Mouse (Mus musculus) megakaryocyte, adult 5-6 weeks (primary cell): ENCODE data around the gene Misp. TPM values are rescaled to one million over a fixed set of nuclear protein-coding genes. Genes with fewer than 3 reads are reported as not detected.

Source experiments
- ATAC-seq: 2 replicates; pipeline ENCODE4 v1.8.0; 2016; ENCODE audit warnings: mild to moderate bottlenecking, inconsistent platforms; ENCODE audit not compliant: poor library complexity, severe bottlenecking
- total RNA-seq, 2 experiments: library from RNA; stranded (forward) in 1 of 2; stranded (reverse) in 1 of 2; fragments of 153-499, 151-499 nt in 1 of 2; fragments of 221-1000, 200-1000 nt in 1 of 2; gene quantifications; 2 replicates each; pipeline versions ENCODE4 v1.2.3 to v1.2.4; 2015 to 2017

Misp gene
- total RNA-seq, 2 experiments from 2014 or later, result not detected

- no peak for ATAC-seq
Observed at GRCm38 (mm10) chr10:79853392-79853791, 32.6 kb downstream of the Misp start.

DNA sequence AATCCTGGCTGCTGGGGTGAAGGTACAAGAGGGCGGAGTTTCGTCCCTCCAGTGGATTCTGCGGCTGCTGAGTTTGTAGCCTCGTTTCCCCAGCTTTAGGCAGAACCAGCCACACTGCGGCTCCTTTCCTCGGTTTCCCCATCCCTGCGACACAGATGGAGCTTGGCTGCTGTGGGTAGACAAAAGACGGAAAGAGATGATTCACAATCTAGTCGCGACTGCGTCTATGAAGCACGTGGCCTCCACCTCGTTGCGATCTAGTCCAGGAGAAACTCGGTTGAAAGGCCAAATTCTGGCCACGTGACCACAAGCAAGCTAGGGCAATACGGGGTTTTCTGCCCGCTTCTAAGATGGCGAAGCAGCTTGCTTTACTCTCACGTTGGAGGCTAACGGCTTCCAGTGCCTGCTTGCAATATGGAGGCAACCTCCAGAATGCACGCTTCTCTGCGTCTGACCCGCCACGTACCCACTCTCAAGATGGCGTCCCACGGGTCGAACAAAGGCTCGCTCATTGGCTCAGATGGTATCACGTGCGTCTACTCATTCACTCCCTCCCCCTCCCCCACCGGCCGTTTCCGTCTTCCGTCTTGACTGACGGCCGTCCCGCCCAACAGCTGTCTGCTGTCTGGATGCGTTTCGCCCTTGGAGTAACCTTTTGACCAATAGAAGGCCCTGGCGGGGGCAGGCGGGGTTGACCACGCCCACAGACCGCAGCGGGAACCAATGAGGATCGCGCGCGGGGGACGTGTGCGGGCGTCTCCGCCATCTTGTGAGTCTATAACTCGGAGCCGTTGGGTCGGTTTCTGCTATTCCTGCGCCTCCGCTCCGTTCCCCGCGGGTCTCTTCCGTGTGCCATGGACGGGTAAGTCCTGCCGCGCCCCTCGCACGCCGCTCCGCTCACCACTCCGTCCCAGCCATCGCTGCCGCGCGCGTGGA, 33.3 kb downstream of the Misp start, which contains the start of gene Ptbp1:
Ptbp1 (plus strand) TSS at position 568 of the 936 bp plus-strand sequence.
- peak; percentile 84 for ATAC-seq

DNA sequence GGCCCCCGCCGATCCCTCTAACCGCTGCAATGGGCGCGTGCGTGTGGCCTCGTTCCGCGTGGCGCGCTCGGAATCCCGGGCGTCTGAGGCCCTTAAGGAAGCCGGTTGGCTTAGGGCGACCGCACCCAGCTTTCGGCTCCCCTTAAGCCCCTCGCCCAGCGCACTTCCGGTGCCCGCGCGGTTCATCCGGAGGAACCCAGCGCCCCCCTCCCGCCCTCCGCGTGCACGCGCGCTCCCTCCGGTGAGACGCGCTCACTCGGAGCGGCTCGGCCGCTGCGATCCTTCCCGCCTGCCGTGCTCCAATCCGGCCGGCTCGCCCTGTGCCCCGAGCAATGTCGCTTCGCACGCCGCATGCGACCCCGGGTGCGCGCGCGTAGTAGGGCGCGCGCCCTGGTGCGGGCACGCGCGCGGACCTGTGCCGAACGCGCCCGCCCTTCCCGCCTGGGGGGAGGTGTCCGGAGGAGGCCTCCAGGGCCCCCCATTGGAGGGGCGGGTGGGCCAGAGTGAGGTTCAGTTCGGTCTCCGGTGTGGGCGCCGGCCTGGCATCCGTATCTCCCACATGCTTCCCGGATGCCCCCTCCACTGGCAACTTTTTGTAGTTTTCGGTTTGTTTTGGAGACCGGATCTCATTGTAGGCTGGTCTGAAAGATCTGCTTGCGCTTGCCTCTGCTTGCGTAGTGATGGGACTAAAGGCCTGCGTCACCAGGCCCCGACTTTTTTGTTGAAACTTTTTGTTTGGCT, 34.2 kb downstream of the Misp start:
- ATAC-seq, result peak; percentile 2

GRCm38 (mm10) chr10:79855558-79856184, 34.9 kb downstream of the Misp start:
- ATAC-seq, result no peak

- ATAC-seq, result no peak
Observed at GRCm38 (mm10) chr10:79856280-79856679, 35.5 kb downstream of the Misp start.

DNA sequence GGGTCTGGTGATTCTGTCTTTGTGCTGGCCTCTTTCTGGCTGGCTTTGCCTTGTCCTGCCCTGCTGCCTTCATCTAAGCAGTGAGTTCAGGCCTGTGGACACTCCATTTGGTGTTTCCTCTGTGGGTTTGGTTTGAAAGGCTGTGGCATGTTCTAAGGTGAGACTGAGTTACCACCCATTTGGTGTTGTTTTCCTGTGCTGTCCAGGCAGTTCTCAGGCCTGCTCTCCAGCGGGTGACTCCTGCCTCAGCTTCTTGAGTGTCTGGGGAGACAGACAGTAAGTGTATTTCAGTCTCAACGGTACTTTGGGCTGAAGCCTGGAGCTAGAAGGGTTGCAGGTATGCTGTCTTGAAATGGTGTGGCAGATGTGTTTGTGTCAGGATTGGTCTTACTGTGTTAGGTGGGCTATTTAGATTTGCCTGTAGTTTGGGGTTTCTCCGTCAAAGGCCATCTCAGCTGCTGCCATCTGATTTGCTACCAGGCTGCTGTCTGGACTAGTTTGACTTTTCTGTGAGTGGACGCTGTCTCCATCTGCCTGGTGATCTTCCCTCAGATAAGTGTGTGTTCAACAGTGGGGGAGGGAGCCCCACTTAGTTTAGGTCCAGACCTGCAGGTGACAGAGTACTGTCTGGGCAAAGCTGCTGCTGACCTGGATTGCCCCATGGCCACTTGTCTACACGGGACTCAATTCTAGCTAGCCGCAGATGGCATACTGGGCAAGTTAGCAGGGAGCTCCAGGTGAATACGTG, 36.1 kb downstream of the Misp start:
- no peak for ATAC-seq

DNA sequence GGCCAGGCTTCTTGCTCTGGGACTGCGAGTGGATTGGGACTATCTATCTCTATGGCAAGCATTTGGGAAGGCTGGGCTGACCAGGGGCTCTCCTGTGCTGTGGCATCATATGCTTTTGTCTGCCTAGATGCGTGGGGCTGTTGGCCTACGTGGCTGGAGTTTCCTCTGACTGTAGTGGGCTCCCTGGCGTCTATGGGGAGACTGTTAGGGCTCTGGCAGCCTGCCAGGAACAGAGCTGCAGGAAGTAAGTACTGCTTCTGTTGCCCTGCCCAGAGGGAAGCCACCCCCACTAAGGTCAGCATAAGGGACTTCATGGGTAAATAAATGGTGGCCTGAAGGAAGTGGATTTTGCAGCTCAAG, 36.6 kb downstream of the Misp start:
- ATAC-seq, result no peak

GRCm38 (mm10) chr10:79857894-79858293, 37.1 kb downstream of the Misp start:
- ATAC-seq, result no peak

GRCm38 (mm10) chr10:79858416-79859074, 37.8 kb downstream of the Misp start:
- no peak for ATAC-seq

GRCm38 (mm10) chr10:79859116-79859515, 38.3 kb downstream of the Misp start:
- no peak for ATAC-seq

- no peak for ATAC-seq
Observed at GRCm38 (mm10) chr10:79860079-79860911, 39.5 kb downstream of the Misp start.

DNA sequence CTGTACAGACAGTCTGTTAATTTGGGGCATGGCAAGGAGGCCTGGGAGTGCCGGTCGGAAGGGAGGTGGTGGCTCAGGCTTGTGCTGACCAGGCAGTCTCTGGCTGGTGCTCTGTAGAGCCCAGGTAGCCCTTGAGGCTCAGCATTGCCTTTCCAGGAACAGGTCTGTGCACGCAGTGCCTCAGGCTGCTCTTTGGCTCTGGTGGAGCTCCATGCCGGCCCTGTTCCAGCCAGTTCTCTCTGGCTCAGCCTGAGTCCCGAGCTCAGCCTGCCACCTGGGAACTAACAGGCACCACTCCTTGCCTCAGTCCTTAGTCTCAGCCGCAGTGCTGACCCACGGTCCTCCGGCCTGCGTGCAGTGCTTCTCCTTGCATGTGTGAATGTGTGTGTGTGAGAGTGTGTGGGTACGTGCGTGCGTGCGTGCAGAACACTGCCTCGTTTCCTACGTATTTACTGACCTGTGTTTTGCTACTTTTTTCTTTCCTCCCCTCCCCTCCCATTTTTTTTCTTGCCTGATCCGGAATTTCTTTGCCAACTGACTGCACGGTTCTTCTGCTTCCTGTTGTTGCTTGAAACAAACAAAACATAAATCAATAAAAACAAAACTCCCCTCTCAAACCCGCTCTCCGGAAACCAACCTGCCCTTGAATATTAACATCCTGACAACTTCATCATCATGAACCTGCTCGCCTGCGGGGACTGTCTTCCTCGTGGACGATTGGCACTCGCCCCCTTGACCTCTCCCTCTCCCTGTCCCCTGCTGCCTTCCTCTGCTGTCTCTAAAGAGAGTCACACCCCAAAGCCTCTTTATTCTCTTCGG, 40.6 kb downstream of the Misp start:
- no peak for ATAC-seq

DNA sequence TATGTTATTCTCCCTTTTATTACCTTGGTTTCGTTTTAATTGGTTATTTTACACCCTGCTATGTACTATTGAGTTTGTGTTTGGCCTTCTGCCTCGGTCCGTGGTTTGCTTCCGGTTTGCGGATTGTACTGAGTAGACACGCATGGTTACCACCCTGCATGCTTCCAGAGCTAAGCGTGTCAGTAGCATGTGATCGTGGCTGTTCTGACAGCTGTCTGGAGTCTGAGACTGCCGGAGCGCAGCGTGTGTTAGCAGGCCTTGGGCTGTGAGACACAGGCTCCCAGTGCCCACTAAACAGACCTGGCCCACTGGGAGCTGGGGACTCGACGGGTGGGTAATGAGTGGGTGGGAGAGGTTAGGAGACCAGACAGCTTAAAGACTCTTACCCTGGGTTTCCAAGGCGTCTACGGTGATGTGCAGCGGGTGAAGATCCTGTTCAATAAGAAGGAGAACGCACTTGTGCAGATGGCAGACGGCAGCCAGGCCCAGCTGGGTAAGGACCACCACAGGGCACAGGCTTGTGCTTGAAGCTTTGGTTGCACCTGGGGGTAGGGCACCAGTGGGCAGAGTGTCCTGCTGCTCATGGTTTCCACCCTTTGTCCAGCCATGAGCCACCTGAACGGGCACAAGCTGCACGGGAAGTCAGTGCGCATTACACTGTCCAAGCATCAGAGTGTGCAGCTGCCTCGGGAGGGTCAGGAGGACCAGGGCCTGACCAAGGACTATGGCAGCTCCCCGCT, 41.4 kb downstream of the Misp start:
- no peak for ATAC-seq

DNA sequence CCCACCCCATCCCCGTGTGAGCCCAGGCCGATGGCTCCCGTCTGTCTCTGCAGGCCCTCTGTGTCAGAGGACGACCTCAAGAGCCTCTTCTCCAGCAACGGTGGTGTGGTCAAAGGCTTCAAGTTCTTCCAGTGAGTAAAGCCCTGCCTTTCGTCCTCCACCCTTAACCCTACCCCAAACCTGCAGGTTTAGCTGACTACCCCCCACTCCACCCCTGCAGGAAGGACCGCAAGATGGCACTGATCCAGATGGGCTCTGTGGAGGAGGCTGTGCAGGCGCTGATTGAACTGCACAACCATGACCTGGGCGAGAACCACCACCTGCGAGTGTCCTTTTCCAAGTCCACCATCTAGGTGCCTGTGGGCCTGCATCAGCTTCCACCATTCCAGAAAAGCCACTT, 42.1 kb downstream of the Misp start:
- ATAC-seq, result no peak

- ATAC-seq, result no peak
Observed at GRCm38 (mm10) chr10:79864351-79865188, 43.8 kb downstream of the Misp start.

- ATAC-seq, result no peak
Observed at GRCm38 (mm10) chr10:79865189-79865601, 44.4 kb downstream of the Misp start.

- peak; percentile 63 for ATAC-seq
Observed at GRCm38 (mm10) chr10:79865801-79866295, 45.1 kb downstream of the Misp start.
